Mouse (Mus musculus) mouse trophoblast stem cell (cell line): Measurements from ENCODE around the gene Cdc20.

ENCODE experiments used
- in situ Hi-C, 2 experiments: fragments of 300-500 bp; cut with MseI, MboI; formaldehyde crosslinking; loops; 2 replicates in 1 of 2; 3 replicates in 1 of 2; pipeline ENCODE4 v1.15.1; 2025

Cdc20 gene

DNA sequence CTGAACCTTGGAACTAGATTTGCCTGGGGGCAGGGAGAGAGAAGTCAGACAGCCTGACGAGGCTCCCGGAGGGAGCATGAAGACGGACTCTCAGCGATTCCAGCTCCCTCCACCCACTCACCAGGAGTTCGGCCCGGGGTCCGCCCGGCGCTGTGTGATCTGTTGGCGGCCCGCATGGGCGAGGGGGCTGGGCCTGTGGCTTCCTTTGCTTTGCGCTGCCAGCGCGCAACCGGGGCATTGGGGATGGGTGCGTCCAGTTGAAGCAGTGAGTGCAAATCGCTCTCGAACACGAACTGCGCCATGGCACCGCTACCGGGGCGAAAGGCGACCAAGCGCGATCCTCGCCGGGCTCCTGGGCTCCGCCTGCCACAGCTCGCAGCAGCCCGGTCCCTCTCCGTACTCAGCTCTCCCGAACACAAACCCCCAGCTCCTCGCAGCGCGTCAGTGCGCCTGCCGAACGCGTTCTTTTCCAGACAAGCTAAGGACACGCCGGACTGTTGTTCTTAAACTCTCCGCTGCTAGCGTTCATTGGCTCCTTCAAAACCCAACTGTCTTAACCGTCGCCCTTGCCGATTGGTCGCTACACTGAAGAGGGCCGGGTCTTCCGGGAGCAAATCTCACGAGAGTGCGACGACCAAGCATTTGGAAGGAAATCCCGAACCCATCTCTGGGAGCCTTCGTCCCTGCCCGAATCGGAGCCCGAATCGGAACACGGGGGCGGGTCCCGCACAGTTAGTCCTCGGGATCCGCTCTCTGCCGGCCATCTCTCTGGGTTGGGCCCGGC is at the start of gene Cdc20:
Gene Cdc20 (minus strand): TSS at position 533 of the 784 bp plus-strand sequence.
- in situ Hi-C loops: no loop called here

DNA sequence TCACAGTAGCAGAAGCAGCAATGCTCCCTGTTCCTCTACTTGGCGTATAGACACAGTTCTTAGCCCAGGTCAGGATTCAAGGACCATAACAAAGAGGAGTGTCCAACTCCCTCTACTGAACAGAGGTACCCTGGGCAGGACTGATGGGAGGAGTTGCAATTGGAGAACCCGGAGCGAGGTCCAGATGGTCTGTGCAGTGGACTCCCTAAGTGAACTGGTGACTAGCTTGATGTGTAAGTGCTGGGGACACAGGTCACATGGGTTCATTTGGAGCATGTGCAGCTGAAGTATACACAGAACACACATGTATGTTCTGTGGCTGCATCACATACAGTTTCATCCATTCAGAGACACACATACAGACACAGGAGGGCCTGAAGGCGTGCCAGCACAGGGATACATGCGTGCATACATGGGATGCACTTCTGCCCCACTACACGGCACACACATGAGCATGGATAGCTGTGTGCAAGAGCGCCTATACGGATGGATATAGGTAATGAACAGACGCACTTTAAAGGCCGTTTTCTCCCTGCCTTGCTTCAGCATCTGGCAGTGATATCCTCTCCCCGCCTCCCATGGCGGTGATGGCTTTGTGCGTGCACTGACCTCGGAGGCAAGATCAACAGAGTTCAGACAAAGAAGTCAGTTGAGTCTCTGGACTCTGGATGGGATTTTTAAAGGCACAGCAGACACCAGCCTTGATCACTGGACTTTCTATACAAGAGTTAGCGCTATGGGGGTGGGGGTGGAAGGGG is 39.8 kb upstream of the Cdc20 start:
- in situ Hi-C loops: no loop called here

DNA sequence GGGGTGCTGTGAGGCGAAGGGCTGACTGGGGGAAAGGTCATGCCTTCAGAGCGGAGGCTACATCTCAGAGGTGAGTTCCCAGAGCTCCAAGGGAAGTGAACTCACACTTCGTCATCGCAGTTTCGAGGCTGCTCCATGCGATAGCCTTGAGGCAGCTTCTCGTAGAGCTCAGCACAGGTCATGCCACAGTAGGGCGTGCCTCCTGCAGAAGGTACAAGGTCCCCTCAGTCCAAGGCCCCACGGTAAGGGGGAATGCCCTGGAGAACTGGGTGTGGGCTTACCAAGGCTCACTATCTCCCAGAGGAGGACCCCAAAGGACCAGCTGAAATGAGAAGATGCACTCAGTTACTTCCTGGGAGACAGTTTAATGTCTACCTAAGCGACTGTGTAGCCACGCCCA is 35.5 kb upstream of the Cdc20 start:
- in situ Hi-C loops: no loop called here

DNA sequence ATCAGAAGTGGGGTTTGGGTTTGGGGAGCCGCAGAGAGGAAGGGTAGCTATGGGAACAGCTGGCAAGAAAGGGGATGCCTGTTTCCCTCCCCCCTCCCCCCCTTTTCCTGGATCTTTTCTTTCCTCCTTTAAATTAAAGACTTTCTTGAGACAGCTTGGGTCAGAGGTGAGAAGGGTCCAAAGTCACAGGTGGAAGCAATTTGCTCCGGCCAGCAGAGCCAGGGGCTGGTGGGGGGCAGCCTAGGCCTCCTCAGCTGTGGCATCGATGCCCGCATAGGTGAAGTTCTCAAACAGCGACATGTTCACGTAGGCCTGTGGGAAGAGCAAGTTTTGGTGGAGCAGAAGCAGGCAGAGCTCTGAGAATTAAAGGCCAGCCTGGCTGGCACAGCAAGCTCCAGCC is 34.1 kb upstream of the Cdc20 start:
- in situ Hi-C loops: no loop called here

DNA sequence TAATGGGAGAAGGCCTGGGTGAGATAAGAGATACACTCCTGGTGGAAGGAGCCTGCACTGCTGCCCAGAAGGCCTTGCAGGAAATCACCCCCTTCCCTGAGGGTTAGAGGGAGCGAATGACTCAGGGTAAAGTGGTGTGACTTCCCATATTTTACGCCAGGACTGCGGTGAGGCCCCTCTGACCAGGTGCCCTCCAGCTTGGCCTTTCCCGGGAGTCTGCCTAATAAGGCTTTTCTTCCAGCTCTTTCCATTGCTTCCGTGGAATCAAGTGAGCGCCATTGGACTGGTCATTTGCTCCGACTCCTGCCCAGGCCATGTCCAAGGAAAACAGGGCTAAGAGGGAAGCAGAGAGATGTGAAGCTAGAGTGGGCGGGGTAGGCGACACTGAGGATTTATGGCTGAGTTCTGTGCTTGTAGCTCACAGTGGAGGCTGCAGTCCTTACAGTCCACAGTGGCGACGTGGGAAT is 28.6 kb upstream of the Cdc20 start:
- in situ Hi-C loops: no loop called here

DNA sequence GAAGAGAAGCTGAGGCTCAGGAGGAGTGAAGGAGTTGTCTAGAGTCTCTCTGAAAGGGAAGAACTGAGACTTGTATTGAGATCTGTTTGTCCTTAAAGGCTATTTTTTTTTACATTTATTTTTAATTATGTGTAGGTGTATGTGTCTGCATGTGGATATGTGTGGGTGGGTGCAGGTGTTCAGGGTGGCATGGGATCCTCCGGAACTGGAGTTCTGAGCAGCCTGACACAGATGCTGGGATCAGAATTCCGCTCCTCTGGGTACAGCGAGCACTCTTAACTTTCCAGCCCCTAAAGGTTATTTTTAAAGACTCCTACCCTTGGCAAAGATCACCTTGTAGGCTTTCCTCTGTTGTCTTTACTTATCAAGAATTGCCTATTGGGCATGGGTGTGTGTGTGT is 27.8 kb upstream of the Cdc20 start:
- in situ Hi-C loops: no loop called here

DNA sequence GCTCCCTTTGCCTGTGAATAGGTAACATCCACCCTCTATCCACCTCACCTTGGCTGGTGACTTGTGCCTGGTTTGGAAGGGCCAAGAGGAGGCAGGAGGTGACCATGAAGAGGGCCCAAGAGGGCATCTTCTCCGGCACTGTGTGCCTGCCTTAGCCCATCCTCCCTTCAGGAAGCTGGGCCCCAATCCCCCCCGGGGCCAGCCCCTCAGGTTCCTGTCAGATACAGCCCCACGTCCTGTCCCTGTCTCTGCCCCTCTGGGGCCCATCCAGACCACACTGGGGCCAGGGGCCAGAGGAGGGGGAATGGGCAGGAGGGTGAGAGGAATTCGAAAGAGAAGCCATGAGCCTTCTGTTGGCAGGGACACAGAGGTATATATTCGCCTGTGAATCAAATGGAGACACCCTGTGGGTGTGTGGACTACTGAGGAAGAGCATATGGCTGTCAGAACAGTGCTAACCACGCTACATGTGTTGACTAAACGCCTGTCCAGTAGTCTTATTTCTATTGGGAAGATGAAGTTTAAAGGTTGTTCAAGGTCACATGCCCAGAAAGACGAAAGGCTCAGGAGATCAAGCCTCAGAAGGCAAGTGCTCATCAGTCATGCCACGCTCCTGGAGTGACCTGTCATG is 20.3 kb upstream of the Cdc20 start, which contains the start of gene Mpl:
Gene Mpl (minus strand): TSS at position 169 of the 631 bp plus-strand sequence.
- in situ Hi-C loops: no loop called here

DNA sequence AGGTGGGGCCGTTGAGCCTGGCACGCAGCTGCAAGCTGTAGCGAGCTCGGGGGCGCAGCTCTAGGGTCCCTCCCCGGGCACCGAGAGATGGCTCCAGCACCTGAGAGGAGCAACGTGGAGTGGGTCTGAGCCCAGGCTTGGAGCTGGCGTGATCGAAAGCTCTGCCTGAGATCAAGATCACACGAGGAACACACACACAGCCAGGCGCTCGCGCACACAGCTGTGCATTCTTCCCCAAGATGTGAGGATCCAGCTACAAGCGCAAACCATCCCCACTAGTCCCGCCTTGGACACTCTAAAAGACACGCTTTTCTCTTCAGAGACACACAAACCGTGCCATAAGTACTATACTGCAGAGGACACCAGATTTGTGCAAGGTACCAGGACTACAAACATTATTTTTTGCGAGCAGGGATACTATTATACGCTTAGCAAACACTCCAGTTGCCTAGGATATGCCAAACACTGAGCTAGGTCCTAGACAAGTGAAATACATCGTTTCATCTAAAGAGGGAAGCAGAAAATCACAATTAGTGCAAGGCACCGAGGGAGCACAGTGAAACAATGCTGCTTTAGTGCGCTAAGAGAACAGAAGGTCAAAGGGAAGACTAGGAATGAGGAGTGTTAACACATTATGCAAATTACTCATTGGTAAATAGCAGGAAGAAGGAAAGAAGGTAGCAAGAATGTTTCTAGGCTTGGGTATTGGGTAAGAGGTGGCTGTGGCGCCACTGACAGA is 9.4 kb upstream of the Cdc20 start:
- in situ Hi-C loops: loop anchor here (5.0 to 10.0 kb wide), 2 partner anchors 56 to 118 kb away; no protein-coding TSS in a partner anchor

DNA sequence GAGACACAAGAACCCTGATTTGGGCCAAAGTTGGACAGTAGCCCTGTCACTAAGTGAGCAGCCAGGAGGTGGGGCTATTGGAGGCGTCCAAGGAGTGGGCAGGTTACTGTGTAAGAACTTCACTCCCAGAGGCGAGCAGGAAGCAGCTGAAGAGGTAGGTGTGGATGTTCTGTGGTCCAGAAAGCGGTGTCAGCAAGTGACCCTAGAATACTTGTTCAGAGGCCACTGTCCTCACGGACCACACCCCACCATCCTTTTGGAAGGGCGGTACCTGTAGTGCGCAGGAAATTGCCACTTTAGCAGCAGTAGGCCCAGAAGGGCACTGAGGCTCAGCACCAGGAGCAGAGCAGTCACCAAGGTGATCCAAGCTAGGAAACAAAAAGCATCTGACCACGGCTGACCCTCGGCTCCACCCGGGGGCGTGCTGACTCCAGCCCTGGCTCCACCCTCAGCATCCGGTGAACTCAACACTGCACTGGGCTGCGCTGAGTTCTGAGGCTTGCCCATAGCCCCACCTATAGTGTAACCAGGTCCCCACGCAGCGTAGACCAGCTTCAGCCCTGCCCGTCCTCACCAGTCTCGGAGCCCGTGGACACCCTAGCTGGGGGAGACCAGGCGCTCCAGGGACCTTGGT is 8.7 kb upstream of the Cdc20 start:
- in situ Hi-C loops: loop anchor here (5.0 to 10.0 kb wide), 2 partner anchors 56 to 119 kb away; no protein-coding TSS in a partner anchor

DNA sequence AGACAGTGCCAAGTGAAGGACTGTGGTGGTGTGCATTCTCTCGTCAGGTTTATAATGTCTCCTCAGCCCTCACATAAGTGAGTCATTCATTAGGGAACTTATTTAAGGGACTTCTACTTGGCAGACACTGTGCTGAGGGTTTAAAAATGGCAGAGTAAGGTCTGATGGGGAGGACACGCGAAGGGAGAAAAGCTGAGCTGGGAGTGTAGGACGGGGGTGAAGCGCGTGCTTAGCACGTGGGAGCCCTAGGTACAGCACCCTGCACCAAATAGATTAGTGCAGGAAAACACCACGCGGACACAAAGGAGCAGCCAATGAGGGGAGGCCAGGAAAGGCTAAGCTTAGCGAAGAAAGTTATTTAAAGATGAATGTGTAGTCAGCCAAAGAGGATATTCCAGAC is 7.9 kb upstream of the Cdc20 start:
- in situ Hi-C loops: loop anchor here (5.0 to 10.0 kb wide), 2 partner anchors 57 to 120 kb away; no protein-coding TSS in a partner anchor

DNA sequence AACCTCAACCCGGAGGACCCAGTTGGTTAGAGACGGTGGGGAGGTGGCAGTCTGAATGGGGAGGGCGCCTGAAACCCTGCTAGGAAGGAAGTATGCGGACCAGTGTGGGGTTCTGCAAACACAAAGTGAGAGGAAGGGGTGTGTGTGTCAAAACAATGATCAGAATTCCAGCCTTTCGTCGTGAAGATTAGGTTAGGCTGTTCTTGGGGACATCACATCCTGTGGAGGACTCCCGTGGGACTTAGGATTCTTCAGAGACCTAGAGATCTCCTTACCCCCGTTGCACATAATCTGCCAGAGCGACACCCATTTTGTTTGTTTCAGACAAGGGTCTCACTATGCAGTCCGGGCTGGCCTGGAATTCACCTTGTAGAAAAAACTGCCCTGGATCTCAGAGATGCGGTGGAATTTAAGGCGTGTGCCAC is 689 bp upstream of the Cdc20 start:
- in situ Hi-C loops: no loop called here

DNA sequence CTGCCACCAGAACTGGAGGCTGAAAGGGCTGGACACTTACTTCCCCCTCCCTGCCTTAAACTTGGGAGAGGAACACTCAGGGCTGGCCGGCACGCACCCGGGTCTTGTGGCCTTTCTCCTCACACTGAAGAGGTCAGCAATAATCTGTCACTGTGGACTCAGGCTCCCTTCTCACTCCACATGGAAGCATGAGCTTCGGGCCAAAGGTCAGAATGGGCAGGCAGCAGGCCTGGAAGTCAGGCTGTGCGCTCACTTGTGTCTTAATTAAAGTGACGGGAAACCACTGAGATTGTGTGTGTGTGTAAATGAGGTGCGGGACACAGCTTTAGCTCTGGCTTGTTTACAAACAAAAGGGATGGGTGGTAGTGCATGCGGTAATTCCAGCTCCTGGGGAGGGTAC is 4.8 kb downstream of the Cdc20 start:
- in situ Hi-C loops: no loop called here

DNA sequence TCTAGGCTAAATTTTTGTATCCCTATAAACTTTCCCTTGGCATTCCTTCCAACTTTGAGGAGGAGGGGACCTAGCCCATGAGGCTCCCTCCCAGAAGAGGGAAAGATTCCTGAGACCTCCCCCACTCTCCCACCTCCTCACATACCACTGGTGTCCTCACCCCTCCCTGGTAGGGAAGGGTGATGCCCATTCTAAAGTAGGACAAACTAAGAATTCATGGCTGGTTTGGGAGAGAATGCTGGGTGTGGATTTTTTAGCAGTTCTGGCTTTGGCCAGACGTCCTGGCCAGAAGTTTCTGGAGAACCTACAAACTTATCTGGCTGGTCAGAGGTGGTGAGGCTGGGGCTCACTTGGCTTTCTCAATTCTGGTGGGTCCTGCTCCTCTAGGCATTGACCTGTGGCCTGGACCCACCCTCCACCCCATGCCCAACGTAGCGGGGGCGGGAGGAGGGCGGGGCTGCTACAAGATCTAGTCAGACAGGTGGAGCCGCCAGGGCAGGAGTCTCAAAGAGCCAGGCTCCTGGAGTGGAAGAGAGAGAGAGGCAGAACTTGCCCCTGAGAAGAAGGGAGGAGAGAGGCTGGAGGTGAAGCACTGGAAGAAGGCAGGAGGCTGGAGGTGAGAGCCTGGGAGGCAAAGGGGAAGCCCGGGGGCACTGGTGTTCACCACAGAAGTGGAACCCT is 7.8 kb downstream of the Cdc20 start:
- in situ Hi-C loops: no loop called here

DNA sequence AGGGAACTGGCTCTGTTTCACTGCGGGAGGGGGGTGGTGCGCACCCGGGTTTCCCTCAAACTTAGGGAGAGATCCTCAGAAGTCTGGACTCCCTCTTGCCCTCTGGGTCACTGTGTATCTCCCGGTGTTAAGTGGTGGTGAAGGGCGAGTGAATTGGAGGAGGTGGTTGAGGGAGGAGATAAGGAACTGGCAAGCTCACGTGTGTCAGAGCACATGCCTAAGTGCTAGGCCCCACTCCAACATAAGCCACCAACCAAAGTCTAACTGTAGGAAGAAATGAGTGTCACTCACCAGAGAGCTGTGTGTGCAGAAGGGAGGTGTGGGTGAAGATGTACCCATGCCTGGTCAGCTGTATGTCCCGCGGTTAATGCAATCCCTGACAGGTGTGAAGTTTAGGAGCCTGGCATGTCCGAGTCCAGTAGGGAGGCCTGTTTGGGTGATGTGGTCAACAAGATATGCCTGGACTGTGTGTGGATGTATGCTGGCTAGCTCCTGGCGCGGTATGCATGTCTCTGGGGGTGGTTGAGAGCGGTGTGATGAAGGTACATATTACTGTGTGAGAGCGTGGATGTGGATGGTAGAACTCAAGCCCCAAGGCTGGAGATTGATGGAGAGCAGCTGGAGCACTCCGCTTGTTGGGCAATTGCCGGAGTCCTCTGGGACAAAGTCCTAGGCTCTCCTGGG is 8.5 kb downstream of the Cdc20 start:
- in situ Hi-C loops: no loop called here

DNA sequence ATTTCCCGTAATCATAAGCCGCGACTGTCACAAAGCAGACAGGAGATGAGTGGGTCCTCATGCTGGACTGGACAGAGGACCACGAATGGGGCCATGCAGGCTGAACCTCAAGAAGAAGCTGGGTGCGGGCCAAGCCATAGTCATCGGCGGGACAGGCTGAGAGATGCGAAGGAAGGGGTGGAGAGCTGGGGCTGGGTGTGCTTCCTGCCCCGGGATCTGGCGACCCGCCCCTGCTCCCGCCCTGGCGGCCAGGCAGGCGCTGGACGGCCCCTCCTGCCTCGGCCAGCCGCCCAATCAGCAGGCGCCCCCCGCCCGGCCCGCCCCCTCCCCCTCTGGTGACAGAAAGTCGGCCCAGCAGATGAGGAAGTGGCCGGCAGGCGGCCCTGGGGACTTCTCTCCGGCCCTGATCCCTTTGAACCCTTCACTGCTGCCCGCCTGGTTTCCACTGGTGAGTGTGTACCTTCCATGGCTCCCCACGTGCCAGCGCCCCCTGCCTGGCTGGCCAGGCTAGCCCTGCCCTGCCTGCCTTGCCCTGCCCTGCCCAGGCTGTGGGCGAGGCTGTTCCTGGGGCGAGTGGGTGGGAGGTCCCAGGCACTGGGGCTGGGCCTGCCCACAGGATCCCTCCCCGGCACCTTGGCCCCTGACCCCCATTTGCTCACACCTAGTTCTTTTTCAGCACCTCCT is 9.2 kb downstream of the Cdc20 start, which contains the start of gene Elovl1:
Gene Elovl1 (plus strand): TSS at position 326 of the 684 bp plus-strand sequence.
- in situ Hi-C loops: no loop called here

DNA sequence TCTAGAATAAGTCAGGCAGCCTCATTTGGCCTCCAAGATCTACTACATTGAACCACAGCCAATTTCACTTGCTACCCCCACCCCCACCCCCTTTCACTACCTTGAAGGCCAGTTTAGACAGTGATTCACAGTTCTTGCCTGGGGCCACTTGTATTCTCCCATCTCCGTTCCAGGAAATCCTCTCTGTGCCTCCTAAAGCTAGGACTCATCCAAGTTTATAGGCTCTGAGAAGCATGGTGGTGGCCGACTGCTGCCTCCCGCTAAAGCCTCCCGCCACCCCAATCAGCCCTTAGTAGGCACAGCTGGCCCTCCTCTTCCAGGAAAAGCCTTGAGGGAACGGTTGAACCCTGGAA is 9.8 kb downstream of the Cdc20 start:
- in situ Hi-C loops: no loop called here

DNA sequence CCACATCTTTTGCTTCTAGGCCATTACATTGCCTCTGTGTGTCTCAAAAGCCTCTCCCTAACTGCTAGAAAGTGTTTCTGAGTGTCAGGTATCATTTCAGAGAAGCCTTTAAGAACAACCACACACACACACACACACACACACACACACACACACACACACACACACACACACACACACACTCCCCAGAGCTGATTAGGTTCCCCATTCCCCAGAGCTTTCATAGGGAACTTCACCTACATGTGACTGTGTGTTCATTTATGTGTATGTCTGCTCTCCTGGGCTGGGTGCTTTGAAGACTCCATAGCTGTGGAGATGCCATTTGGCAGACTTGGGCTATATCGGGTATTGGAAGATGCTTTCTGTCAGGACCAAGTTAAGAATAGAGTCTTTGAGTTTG is 11.8 kb downstream of the Cdc20 start:
- in situ Hi-C loops: no loop called here

DNA sequence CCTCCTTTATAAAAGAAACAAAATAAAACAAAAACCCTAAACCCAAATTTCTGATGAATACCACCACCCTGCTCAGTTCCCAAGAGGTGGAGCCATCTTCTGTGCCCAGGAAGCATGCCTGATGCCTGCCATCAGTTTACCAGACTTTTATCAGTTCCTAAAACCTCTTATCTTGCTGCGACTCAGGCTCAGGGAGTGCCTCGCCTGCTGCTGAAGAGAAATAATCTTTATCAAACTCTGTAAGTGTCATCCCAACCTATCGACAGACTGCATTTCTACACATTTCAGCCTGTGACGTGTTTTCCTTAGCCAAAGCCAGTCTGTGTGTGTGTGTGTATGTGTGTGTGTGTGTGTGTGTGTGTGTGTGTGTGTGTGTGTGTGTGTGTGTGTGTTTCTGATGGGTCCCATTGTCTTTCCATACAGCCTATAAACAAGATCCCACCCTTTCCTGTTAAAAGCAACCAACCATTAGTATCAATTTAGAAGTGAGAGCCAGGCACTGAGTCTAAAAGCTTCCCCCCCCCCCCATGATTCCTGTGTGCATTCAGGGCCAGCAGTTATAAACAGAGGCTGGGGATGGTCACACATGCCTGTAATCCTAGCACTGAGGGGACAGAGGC is 12.5 kb downstream of the Cdc20 start:
- in situ Hi-C loops: no loop called here

DNA sequence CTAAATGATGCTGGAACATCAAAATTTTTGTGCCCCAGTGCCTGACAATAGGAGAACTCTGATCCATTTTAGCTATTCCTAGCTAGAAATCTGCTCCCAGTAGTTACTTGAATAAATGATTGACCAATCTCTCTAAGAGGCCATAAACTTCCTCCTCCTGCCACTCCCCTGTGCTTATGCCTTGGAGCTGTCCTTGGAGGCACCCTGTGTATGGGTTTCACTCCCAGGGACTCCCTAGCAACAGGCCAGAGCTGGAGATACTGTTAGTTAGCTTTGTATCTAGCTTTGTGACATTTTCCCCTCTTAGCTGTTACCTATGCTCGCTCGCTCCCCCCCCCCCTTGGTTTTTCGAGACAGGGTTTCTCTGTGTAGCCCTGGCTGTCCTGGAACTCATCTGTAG is 15.8 kb downstream of the Cdc20 start:
- in situ Hi-C loops: no loop called here
